Mouse (Mus musculus) thymus, adult 2 months (tissue): ENCODE data around the gene Nms. TPM values are rescaled to one million over a fixed set of nuclear protein-coding genes. Genes with fewer than 3 reads are reported as not detected.

Experiments used
- DNase-seq: peaks from one replicate; pipeline ENCODE4 v3.0.0; 2021
- H3K27ac ChIP-seq: fragments of 200-500 bp; 2 replicates; pipeline ENCODE4 v1.5.1; 2012; ENCODE audit warnings: low read length, control low read depth; ENCODE audit not compliant: control insufficient read depth, insufficient read depth
- H3K27me3 ChIP-seq: fragments of 200-500 bp; 2 replicates; pipeline ENCODE4 v1.6.1; 2012; ENCODE audit warnings: mild to moderate bottlenecking, low read length, moderate library complexity, mixed read lengths; ENCODE audit not compliant: control insufficient read depth, insufficient read depth
- H3K36me3 ChIP-seq: fragments of 200-500 bp; 2 replicates; pipeline ENCODE4 v1.6.1; 2012; ENCODE audit warnings: mild to moderate bottlenecking, low read length, moderate library complexity; ENCODE audit not compliant: control insufficient read depth, insufficient read depth
- H3K4me1 ChIP-seq: fragments of 200-500 bp; replicated peaks from 2 replicates; pipeline ENCODE4 v1.6.1; 2012; ENCODE audit warnings: low read length; ENCODE audit not compliant: control insufficient read depth, insufficient read depth
- H3K4me3 ChIP-seq: fragments of 200-500 bp; 2 replicates; pipeline ENCODE4 v1.5.1; 2012; ENCODE audit warnings: mild to moderate bottlenecking, low read length, control low read depth, moderate library complexity; ENCODE audit not compliant: control insufficient read depth, insufficient read depth
- CTCF ChIP-seq: fragments of 200-500 bp; IDR thresholded peaks from 2 replicates; pipeline ENCODE4 v1.5.1; 2012; ENCODE audit warnings: mild to moderate bottlenecking, control low read depth, low read length, moderate library complexity, borderline replicate concordance; ENCODE audit not compliant: control insufficient read depth, poor library complexity, insufficient read depth; ENCODE audit errors: extremely low read depth
- POLR2A ChIP-seq: fragments of 200-500 bp; IDR thresholded peaks from 2 replicates; pipeline ENCODE4 v1.6.1; 2012; ENCODE audit warnings: mild to moderate bottlenecking, low read length, control low read depth, moderate library complexity; ENCODE audit not compliant: control insufficient read depth, poor library complexity, insufficient read depth; ENCODE audit errors: extremely low read depth
- WGBS: fragments of 180-500 bp; shearing (Covaris S2); methylation state at CpG from one replicate; pipeline ENCODE4 v1.1.7; 2018; 5-methylcytosine and 5-hydroxymethylcytosine counted together
- polyA plus RNA-seq: library from polyadenylated mRNA; depleted of rRNA; stranded (reverse); fragments of >200 nt; gene quantifications from 2 replicates; pipeline ENCODE4 v1.2.3, GENCODE M21; 2012; rRNA removed

Nms gene
- 0.22 and 0.27 TPM in 2 replicates for polyA plus RNA-seq

DNA sequence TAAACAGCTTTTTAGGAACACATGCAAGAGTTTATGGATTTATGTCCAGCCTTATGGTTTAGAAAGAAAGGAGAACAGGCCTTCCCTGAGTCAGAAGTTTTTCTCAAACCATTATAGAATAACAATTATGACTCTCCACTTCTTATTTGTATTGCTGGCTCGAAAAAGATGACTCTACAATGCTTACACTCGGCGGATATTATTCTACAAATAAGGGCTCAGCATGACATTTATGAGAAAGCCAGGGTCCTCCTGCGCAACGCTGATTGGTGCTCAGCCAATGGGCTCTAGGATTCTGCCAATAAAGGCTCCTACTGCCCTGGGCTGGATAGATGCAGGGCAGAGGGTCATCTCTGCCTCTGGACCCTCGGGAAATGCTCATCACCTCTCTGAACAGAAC is at the start of gene Nms:
Gene Nms (plus strand): TSS at position 301 of the 400 bp plus-strand sequence.
- no peaks in the 10 kb centered on the region for H3K36me3 ChIP-seq
- DNase-seq, result no peak
- TF ChIP-seq CTCF (no peak), POLR2A (no peak)
- no peaks in the 10 kb centered on the region for H3K27me3 ChIP-seq
- 82% methylated on average over 6 of the region's 6 CpGs for WGBS
- H3K27ac ChIP-seq, result no peak within 1 kb of the TSS
- H3K4me3 ChIP-seq, result no peak within 1 kb of the TSS
- no peaks in the 10 kb centered on the region for H3K4me1 ChIP-seq

DNA sequence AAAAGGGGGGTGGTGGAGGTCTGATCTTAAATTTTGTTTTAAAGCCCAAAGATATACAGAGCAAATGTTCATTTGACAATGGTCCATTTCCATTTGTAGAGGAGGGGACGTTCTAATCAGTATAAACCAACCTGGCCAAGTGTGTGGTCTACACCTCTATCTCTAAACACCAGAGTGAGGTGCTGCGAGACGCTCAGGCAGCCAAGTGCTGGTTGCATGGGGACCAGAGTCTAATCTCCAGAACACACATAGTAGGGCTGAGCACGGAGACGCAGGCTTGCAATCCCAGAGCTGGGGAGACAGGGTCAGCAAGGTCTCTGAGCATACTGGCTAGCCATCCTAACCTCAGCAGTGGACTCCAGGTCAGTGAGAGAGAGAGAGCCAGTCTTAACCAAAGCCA is 47.5 kb upstream of the Nms start:
- no peak overlapping the region for H3K27ac ChIP-seq
- no peaks in the 10 kb centered on the region for H3K27me3 ChIP-seq
- peaks cover 24% of the 10 kb centered on the region for H3K4me1 ChIP-seq
- H3K36me3 ChIP-seq, result peaks cover 5% of the 10 kb centered on the region; the same call in 1 of the 2 replicates
- TF ChIP-seq POLR2A (no peak), CTCF (no peak)
- WGBS, result 98% methylated on average over 5 of the region's 5 CpGs
- no peak for DNase-seq
- H3K4me3 ChIP-seq, result no peak overlapping the region

GRCm38 (mm10) chr1:38893081-38893480 is 45.9 kb upstream of the Nms start:
- no peak for TF ChIP-seq POLR2A
- no peak for TF ChIP-seq CTCF
- H3K27me3 ChIP-seq, result no peaks in the 10 kb centered on the region
- DNase-seq, result no peak
- H3K36me3 ChIP-seq, result peaks cover 5% of the 10 kb centered on the region; the same call in 1 of the 2 replicates
- WGBS, result 75% methylated on average over 5 of the region's 5 CpGs
- peaks cover 15% of the 10 kb centered on the region for H3K4me1 ChIP-seq
- H3K4me3 ChIP-seq, result no peak overlapping the region
- H3K27ac ChIP-seq, result no peak overlapping the region

GRCm38 (mm10) chr1:38897431-38898248 is 41.3 kb upstream of the Nms start, which contains the start of gene Chst10:
Chst10 (minus strand) TSS chr1:38898161.
- TF ChIP-seq POLR2A (peak; percentile 85), CTCF (peak; percentile 64; the same call in 1 of the 2 replicates)
- Histone ChIP-seq H3K27ac (peak within 1 kb of the TSS; percentile 33; the same call in 1 of the 2 replicates), H3K36me3 (no peaks in the 10 kb centered on the region; the same call in 1 of the 2 replicates), H3K4me1 (peaks cover 15% of the 10 kb centered on the region), H3K27me3 (no peaks in the 10 kb centered on the region), H3K4me3 (peak within 1 kb of the TSS; percentile 71)
- WGBS, result 2% methylated on average over 67 of the region's 67 CpGs
- peak; percentile 95 for DNase-seq

- Histone ChIP-seq H3K4me1 (peaks cover under 1% of the 10 kb centered on the region; the same call in 1 of the 2 replicates), H3K27me3 (no peaks in the 10 kb centered on the region), H3K4me3 (no peak overlapping the region), H3K27ac (no peak overlapping the region), H3K36me3 (no peaks in the 10 kb centered on the region)
- 32% methylated on average over 5 of the region's 5 CpGs for whole genome bisulfite sequencing
- DNase-seq, result no peak
- TF ChIP-seq CTCF (no peak), POLR2A (no peak)
Observed at GRCm38 (mm10) chr1:38902571-38902970, 36.4 kb upstream of the Nms start.

- 80% methylated on average over 2 of the region's 2 CpGs for WGBS
- no peak overlapping the region for H3K4me3 ChIP-seq
- H3K27ac ChIP-seq, result no peak overlapping the region
- TF ChIP-seq POLR2A (no peak), CTCF (no peak)
- H3K36me3 ChIP-seq, result no peaks in the 10 kb centered on the region
- DNase-seq, result no peak
- H3K27me3 ChIP-seq, result no peaks in the 10 kb centered on the region
- H3K4me1 ChIP-seq, result no peaks in the 10 kb centered on the region
Observed at GRCm38 (mm10) chr1:38903985-38904384, 35.0 kb upstream of the Nms start.
